Mouse (Mus musculus) mouse embryonic stem cell (cell line): ENCODE data around the gene Tmem86a.

ENCODE experiments used
- in situ Hi-C, 2 experiments: fragments of 300-500 bp; cut with MboI; formaldehyde crosslinking; loops; 1 replicate in 1 of 2; 3 replicates in 1 of 2; pipeline ENCODE4 v1.14.3; 2019 to 2020; ENCODE audit warnings: low sequenced_read_pairs in 2 of 2, low pct_unique_long_range_greater_than_20kb in 1 of 2, mixed read lengths in 1 of 2; ENCODE audit not compliant: unreplicated experiment in 1 of 2

The Tmem86a gene

GRCm38 (mm10) chr7:47059339-47059738 lies 8.9 kb downstream of the Tmem86a start:
- in situ Hi-C loops, result no loop called here

DNA sequence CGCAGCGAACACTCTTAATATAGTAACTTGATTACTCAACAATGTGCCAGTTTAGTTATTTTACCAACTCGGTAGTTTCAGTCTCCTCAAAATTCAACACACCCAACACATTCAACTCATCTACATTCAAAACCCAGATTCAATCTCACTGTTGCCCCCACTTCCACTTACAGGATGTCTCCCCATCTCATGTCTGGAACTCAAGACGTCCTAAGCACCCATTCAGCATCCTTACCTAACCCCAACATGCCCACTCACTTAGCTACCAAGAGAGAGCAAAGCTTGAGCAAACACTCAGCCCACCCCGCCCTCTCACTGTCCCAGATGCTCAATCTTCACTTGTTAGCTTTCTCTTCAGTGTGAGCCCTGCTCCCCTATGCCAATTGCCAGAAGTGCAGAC lies 11.2 kb downstream of the Tmem86a start:
- in situ Hi-C loops, result no loop called here

DNA sequence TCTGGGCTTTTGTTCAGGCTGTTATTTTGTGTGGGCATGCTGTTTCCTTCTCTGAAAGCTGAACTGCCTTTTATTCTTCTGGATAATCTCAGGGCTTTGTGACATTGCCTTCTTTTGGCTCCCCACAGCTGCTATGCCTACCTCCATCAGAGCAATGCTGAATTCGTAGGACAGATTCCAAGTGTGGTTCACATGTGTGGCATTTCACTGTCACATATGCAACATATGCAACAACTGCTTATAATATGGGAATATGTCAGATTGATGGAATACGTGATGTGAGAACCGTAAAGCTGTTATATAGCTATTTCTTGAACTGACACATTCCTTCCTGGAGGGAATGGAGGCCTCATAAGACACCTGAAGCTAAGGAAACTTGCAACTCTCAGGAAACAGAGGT lies 16.5 kb downstream of the Tmem86a start:
- in situ Hi-C loops, result no loop called here

DNA sequence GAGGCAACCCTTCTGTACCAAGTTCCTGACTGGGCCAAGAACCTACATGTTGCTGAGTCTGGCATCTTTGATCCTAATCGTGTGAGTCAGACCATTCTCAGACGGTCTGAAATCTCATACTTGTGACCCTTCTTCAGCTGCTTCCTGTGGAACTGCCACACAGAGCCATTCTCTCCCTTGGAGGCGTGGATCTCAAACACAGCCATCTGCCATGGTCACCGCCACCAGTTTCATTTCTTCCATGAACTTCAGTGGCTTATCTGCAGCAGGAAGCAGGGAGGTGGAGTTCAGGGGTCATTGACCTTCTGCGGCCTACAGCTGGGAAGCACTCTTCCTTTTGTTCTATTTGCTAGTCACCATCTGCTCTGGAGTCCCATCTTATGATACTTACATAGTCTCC lies 17.5 kb downstream of the Tmem86a start:
- in situ Hi-C loops, result no loop called here

DNA sequence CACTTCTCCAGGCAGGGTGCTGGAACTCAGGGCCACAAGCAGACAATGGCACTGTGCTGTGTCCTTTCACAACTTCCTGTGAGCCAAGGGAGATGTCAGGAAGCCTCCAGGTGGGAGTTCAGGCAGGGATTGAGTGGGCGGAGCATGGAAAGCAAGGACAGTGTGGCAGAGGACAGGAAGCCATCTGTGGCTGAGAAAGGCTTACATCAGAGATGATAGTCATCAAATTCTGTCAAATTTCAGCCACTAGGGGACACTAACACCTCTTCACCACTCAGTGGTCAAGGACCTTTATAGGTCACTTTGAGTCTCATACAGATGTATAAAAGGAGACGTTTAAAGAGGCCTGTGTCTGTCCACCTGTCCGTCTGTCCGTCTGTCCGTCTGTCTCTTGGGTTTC lies 22.1 kb downstream of the Tmem86a start:
- in situ Hi-C loops, result no loop called here

DNA sequence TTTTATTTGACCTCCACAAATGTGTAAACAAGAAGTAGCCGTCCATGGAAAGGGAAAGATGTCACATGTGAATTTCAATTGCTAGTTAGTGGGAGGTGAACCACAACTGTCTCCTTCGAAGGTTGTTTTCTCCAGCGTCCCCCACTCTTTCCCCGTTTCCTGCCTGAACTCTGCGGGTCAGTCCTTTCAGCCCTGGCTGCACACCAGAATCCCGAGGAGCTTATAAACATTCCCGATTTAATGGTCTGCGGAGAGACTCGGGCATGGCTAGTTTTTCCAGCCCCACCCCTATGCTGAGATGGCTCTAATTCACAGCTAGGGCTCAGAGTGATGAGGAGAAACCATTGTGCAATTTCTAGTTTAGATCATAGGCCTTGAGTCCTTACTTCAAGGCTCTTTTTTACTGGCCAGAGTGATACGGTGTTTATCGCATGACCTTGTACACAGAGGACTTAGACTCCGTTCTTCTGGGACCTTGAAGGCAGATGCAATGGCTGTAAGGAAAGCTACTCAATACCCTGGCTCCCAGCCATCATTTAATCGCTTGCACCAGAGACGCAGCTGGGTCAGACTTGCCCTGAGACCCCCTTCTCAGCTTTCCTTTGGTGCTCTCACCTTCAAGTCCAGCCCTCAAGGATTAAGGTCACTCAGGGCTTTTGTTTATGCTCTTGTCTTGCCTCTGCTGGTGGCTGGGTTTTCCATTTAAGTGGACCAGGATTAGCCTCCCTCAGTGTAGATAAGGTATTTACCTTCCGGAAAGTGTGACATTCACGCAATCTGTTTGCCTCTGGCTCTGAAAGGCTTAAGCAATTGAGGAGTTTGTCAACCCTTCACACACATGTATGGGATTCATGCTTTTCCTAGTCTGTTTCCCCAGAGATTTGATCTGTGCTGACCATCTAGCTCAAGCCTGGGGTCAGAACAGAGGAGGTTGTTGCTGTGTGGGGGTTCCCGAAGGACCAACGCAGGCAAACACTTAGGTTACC lies 23.4 kb downstream of the Tmem86a start:
- in situ Hi-C loops, result no loop called here

DNA sequence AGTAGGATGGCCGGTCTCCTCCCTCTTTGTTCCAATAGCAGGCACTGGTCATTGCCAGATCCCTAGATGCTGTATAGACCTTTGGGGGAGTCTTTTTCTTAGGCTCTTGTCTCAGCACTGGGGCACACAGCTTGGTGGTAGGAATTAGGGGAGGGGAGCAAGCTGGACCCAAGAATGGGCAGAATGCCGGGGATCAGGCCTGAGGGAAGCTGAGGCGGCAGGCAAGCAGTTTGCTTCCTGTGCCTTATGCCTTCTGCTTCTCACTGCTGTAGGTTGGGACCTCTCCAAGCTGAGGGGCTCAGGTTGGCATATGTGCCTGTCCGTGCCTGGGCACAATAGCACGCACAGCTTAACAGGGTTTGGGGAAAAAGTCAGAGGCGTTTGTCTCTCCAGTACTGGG lies 25.8 kb downstream of the Tmem86a start:
- in situ Hi-C loops, result no loop called here

GRCm38 (mm10) chr7:47076729-47077128 lies 26.3 kb downstream of the Tmem86a start:
- in situ Hi-C loops, result no loop called here

DNA sequence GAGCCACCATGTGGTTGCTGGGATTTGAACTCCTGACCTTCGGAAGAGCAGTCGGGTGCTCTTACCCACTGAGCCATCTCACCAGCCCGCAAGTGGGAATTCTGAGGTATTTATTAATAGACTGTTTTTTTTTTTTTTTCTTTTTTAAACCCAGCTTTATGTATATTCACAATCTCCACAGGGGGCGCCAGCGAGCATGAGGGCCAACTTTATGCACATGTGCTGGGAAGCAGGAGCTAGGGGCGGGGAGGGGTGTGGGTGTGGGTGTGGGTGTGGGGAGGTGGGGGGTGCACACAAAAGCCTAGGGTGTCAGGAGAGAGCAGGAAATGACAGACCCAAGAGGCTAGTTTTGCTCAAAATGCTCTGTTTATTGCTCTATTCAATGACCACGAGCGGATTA lies 27.1 kb downstream of the Tmem86a start:
- in situ Hi-C loops, result no loop called here

GRCm38 (mm10) chr7:47080868-47081267 lies 30.5 kb downstream of the Tmem86a start:
- in situ Hi-C loops, result no loop called here

GRCm38 (mm10) chr7:47081277-47081676 lies 30.9 kb downstream of the Tmem86a start:
- in situ Hi-C loops, result no loop called here

DNA sequence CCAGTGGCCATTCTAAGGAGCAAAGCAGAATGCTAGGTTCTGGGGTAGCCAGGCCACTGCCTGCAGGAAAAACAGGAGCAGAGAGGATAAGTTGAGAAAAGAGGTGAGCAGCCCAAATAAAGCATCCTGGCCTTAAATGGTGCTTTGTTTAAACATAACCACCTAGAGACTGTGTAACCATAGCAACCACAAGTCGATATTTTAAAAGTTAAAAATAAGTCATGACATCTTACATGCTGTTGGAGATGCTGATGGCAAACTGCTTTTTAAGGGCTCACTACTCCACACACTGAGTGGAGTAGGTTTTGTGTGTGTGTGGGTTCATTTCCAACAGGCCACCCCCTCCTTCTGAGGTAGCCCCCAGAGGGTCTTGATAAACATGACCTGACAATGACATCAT lies 34.7 kb downstream of the Tmem86a start:
- in situ Hi-C loops, result no loop called here

GRCm38 (mm10) chr7:47093935-47094334 lies 43.5 kb downstream of the Tmem86a start:
- in situ Hi-C loops, result no loop called here

DNA sequence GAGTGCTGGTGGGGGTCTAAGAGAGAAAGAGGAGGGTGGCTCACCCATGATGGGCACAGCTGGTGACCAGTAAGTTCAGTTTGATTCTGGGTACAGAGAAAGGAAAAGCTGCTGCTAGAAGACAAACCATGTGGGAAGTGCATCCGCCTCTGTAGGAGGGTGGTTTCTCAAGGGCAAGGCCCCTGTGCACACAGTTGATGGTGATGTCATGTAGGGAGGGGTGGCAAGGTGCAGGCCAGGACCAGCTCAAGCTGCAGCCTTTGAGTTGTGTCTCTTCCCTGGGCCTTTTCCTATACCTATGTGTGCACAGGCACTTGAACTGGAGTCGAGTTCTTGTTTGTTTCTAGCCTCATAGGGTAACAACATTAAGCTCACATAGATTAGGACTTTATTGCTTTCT lies 44.6 kb downstream of the Tmem86a start:
- in situ Hi-C loops, result no loop called here

- in situ Hi-C loops, result no loop called here
These were observed 47.6 kb downstream of the Tmem86a start for GRCm38 (mm10) chr7:47098044-47098443.

DNA sequence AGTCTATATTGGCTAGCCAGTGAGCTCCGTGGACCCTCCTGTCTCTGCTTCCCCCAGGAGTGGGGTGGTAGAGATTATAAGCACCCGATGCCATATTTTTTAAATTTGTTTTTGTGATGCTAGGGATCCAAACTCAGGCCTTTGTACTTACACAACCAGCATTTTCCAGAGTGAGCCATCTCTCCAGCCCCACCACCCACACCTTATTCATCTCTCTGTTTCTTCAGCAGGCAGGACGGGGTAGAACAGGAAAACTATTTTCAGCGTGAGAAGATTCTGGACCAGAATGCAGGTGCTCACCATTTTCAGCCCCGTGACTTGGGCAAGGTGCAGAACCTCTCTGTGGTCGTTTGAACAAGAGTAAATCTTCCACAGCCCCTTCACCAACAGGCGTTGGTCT lies 48.9 kb downstream of the Tmem86a start:
- in situ Hi-C loops, result no loop called here

GRCm38 (mm10) chr7:47100615-47101014 lies 50.2 kb downstream of the Tmem86a start:
- in situ Hi-C loops, result no loop called here

DNA sequence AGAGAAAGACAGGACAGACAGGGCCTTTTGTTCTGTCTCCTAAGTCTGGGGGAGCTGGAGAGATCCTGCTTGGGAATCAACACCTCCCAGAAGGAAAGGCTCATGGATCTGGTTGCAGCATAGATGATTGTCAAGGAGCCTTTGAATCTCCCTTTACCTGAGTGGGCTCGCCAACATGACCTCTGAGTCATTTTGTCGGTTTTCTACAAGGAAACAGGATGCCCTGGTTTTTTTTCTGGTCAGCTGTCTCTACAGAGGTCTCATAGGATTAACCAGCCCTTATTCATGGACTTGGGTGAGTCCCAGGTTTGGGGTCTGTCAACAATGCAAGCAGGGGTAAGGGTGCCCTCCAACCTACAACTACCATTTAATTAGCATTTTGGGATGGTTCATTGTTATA lies 52.6 kb downstream of the Tmem86a start:
- in situ Hi-C loops, result no loop called here

GRCm38 (mm10) chr7:47103671-47104414 lies 53.4 kb downstream of the Tmem86a start:
- in situ Hi-C loops, result no loop called here
